Mouse (Mus musculus): ENCODE results near the gene Vps45. TPM values are rescaled to one million over a fixed set of nuclear protein-coding genes. Genes with fewer than 3 reads are reported as not detected.

The Vps45 gene
- polyA plus RNA-seq, 1 experiment = 1.3 TPM

DNA sequence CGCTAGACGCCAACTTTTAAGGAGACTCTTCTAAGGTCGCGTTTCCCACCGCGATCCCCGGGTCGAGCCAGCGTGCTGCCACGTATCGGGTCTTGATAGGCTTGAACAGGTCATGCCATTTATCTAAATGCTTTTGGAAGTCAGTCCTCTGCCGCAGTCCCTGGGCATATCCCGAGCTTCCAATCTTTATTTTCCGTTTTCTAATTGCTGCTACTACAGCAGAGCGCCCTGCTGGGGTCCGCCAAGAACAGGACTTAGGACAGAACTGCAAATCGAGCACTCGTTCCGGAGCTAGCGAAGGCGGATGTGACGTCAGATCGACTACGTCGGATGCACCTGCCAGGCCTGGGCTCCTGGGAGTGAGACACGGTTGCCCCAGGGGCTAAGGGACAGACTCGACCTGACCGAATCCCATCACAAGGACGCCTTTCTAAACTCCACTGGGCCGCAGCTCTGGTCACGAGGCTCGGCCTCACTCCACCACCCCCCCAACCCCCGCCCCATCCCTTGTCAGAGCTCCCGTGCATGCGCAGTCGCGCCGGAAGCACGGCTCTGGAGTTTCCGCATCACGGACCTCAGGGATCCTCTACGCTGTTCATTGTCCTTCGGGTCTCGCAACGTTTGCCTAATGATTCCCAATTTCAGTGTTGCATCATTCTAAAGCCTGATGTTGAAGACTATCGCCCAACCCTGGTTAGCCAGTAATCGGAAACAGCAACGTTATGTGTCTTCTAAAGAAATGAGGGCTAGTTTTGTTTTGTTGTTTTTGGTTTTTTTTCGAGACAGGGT lies 107.3 kb downstream of the Vps45 start:
- no peaks in the 10 kb centered on the region for H3K27me3 ChIP-seq (ENCODE audit: control insufficient read depth)
- TF ChIP-seq GATA1 (IDR thresholded peaks at IDR 0.05; ENCODE audit: low read length) (no peak), TAL1 (IDR thresholded peaks at IDR 0.05; ENCODE audit: low read length) (no peak)
- H3K4me3 ChIP-seq (replicated peaks) = peak overlapping the region; percentile 84
- peaks cover 5% of the 10 kb centered on the region; the same call in 1 of the 2 replicates for H3K9me3 ChIP-seq (ENCODE audit: control insufficient read depth, low read length)
- peaks cover 42% of the 10 kb centered on the region for H3K4me1 ChIP-seq (ENCODE audit: control insufficient read depth)
- H3K36me3 ChIP-seq (ENCODE audit: control insufficient read depth) = peaks cover 32% of the 10 kb centered on the region

Other genes starting within 250 kb of the Vps45 start
- 0.52 and 0.66 TPM in 2 replicates for gene Rprd2, start 239.6 kb downstream of the Vps45 start, polyA plus RNA-seq (2012)
- gene Prpf3, start 202.6 kb downstream of the Vps45 start, polyA plus RNA-seq (2012) = 1.3 and 1.6 TPM in 2 replicates
- 17.3 and 50.1 TPM in 2 replicates for gene Mrps21, start 186.9 kb downstream of the Vps45 start, polyA plus RNA-seq (2012)
- 0.05 and 0.33 TPM in 2 replicates for gene Ciart, start 176.2 kb downstream of the Vps45 start, polyA plus RNA-seq (2012)
- gene BC028528, start 166.5 kb downstream of the Vps45 start, polyA plus RNA-seq (2012) = not detected in 2 replicates
- 3.5 and 4.3 TPM in 2 replicates for gene Aph1a, start 164.5 kb downstream of the Vps45 start, polyA plus RNA-seq (2012)
- not detected in 2 replicates for gene Car14, start 153.8 kb downstream of the Vps45 start, polyA plus RNA-seq (2012)
- 32.3 and 36.6 TPM in 2 replicates for gene Anp32e, start 129.2 kb downstream of the Vps45 start, polyA plus RNA-seq (2012)
- 4.4 and 4.6 TPM in 2 replicates for gene Plekho1, start 62.5 kb downstream of the Vps45 start, polyA plus RNA-seq (2012)
- 0.93 and 1.3 TPM in 2 replicates for gene Otud7b, start 46.1 kb upstream of the Vps45 start, polyA plus RNA-seq (2012)
- not detected in 2 replicates for gene Mtmr11, start 103.5 kb upstream of the Vps45 start, polyA plus RNA-seq (2012)
- 60.6 and 62.7 TPM in 2 replicates for gene Sf3b4, start 113.9 kb upstream of the Vps45 start, polyA plus RNA-seq (2012)
- not detected in 2 replicates for gene Sv2a, start 122.7 kb upstream of the Vps45 start, polyA plus RNA-seq (2012)
- gene Bola1, start 161.2 kb upstream of the Vps45 start, polyA plus RNA-seq (2012) = 8.3 and 12.9 TPM in 2 replicates
- gene Hist2h2ab, start 161.4 kb upstream of the Vps45 start, polyA plus RNA-seq (2012) = 0.39 TPM in 1 of 2 replicates, not detected in the other
- gene Hist2h2ac, start 162.4 kb upstream of the Vps45 start, polyA plus RNA-seq (2012) = 3.8 and 8.5 TPM in 2 replicates
- gene Hist2h2be, start 162.7 kb upstream of the Vps45 start, polyA plus RNA-seq (2012) = 0.13 and 0.14 TPM in 2 replicates
- gene Hist2h3c2, start 180.7 kb upstream of the Vps45 start, polyA plus RNA-seq (2012) = 9.1 and 33.9 TPM in 2 replicates
- gene Hist2h2aa2, start 181.8 kb upstream of the Vps45 start, polyA plus RNA-seq (2012) = 34.2 and 64.0 TPM in 2 replicates
- 7.4 and 13.0 TPM in 2 replicates for gene Hist2h2aa1, start 187.0 kb upstream of the Vps45 start, polyA plus RNA-seq (2012)
- not detected in 2 replicates for gene Hist2h3c1, start 188.2 kb upstream of the Vps45 start, polyA plus RNA-seq (2012)
- gene Hist2h4, start 204.8 kb upstream of the Vps45 start, polyA plus RNA-seq (2012) = 3.1 and 7.2 TPM in 2 replicates
- gene Hist2h3b, start 210.2 kb upstream of the Vps45 start, polyA plus RNA-seq (2012) = 24.1 and 60.1 TPM in 2 replicates
- 0.89 and 1.4 TPM in 2 replicates for gene Hist2h2bb, start 211.3 kb upstream of the Vps45 start, polyA plus RNA-seq (2012)
- not detected in 2 replicates for gene Fcgr1, start 235.5 kb upstream of the Vps45 start, polyA plus RNA-seq (2012)